Mouse (Mus musculus) ovary, postnatal 14 days (tissue): ENCODE data around the gene C1s1.
"Not testable (repeated sequence)": the region's sequence is repeated elsewhere in the genome, so short reads cannot be mapped to it uniquely, and the experiment has no call there.

ENCODE experiments used
- DNase-seq: peaks from one replicate; pipeline ENCODE4 v3.0.0; 2022; ENCODE audit warnings: low spot score

The C1s1 gene

DNA sequence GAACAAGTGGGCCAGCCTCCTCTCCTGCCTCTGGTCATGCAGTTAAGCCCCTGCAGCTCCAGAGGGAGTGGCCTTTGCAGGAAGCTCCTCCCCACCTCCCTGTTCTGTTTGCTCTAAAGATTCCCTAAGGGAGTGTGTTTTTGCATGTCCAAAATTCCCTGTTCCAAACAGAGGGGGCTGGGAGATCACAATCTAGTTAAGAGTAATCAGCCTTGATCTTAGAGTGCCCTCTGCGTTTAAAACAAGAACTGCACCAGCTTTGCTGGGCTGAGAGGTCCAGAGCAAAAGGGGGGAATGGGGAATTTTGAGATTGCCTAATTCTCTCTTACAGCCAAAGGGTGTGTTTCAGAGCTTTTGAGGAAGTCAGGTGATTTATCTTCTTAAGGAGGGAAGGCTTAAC, at the start of gene C1s1:
Gene C1s1, minus strand, starts transcription at position 76 of the 400 bp plus-strand sequence.
- DNase-seq: peak; percentile 69

DNA sequence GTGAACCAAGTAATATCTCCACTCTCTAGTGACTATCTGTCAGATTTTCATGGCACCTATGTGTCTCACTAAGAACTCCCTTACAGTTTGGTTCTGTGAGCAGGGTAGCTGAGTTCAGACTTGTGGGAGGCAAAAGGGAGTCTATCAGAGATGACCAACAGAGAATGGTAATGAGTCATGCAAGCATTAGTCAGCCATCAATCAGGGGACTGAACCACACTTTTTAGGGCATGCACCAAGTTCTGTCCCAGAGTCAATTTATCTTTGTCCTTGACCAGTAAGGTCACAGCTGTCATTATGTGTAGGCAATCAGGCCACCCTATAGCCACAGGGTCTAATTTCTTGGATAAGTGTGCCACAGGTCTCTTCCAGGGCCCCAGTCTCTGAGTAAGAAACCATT, 46.6 kb upstream of the C1s1 start:
- no peak for DNase-seq

DNA sequence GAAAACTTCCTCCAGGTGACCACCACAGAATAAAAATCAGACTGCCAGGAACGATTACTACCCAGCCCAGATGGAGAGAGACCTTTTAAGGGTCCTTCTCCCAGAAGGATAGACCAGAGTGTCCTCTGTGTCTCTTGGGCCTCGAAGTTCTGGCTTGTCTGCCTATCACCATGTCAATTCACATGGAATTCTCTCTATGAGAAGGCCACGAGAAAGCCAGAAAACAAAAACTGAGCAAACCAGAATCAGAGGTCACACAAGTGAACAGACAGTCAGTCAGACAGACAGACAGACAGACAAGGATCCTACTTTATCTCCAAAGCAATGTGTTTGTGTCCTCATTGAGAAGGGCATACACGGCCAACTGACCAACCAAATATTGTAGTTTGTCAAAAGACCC, 44.1 kb upstream of the C1s1 start:
- DNase-seq: no peak

DNA sequence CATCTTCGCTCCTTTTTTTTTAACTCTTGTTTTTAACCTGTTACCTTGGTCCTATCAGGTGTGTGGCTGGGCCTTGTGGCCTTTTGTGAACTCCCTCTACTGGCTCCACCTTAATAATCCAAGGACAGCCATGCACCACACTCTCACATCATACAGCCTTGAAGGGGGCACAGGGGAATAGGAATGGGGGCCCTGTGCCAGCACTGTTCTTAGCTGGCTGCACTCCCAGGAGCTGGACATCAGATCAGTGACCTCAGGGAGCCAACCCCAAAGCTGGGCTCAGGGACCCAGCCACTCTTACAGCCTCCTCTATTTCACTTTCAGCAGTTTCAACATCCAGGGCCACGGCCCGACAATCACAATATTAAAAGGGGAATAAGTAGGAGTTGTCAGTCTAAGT, 43.6 kb upstream of the C1s1 start:
- DNase-seq: no peak

DNA sequence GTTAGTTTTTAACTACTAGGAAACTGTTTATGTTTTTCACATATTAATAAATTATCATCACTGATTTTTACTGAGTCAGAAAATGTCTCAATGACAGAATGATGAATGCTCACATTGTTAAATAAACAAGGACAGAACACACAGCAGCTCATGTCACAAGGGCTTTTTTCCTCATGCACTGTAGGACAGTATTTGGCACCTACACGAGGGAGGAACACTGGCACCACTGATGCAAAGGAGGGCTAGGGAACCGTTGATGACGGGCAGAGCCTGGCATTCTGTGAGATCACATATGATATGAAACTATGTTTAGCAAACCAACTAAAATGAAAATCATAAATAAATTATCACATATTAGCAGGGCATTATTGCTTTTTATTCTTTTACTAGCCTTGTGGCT, 42.8 kb upstream of the C1s1 start:
- DNase-seq: no peak

DNA sequence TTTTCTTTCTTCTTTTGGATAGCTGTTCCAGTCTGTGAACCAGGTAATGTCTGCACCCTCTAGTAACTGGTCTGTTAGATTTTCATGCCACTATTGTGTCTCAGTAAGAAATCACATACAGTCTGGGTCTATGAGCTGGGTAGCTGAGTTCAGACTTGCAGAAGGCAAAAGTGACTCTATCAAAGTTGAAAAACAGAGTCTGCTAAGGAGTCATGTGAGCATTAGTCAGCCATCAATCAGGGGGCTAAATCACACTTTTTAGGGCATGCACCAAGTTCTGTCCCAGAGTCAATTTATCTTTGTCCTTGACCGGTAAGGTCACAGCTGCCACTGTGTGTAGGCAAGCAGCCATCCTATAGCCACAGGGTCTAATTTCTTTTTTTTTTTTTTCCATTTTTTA, 40.1 kb upstream of the C1s1 start:
- DNase-seq: no peak

DNA sequence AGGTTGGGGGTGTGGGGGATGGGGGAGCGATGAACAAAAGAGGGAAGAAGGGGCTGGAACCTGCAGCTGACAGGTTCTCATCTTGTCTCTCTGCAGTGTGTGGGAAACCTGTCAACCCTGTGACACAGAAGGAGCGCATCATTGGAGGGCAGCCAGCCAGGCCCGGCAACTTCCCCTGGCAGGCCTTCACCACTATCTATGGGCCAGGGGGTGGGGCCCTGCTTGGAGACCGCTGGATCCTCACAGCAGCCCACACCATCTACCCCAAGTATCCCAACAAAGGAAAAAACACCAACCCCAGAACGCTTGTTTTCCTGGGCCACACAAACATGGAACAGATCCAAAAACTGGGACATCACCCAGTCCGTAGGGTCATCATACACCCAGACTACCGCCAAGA, 38.0 kb upstream of the C1s1 start:
- DNase-seq: not testable (repeated sequence)

DNA sequence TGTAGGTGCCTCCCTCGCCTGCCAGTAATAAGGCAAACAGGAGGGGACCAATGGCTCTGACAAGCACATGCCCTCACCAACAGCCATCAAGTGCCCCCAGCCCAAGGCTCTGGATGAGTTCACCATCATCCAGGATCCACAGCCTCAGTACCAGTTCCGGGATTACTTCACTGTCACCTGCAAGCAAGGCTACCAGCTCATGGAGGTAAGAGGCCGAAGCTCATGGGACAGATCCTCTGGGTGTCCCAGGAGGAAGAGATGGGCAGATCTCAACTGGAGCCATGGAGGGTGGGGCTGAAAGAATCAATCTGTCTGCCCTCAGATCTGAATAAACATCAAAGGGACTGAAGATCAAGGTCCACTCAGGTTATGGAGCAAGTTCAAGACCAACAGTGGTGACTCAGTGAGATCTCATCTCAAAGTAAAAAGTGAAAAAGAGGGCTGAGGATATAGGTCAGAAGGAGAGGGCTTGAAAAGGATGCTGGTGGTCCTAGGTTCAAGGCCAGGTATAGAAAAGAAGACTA, 33.1 kb upstream of the C1s1 start:
- DNase-seq: not testable (repeated sequence)

DNA sequence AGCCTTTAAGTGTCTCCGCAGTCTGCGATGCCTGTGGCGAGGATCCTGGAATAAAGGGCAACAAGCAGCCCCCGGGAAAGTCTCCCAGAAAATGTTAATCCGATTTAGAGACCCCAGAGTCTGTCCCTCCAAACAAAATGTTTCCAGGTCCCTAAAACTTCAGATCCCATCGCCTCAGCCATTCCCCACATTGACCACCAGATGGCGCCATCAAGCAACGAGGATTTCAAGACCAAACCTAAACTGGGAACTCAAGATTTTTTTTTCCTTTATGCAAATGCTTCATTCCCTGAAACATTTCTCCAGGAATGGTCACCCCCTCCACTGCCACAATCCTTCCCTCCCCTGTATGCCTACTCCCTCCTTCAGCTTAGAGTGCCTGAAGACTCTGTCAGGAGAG, 27.9 kb upstream of the C1s1 start, which contains the start of gene C1rb:
Gene C1rb, plus strand, starts transcription at position 269 of the 400 bp plus-strand sequence.
- peak; percentile 70 for DNase-seq

DNA sequence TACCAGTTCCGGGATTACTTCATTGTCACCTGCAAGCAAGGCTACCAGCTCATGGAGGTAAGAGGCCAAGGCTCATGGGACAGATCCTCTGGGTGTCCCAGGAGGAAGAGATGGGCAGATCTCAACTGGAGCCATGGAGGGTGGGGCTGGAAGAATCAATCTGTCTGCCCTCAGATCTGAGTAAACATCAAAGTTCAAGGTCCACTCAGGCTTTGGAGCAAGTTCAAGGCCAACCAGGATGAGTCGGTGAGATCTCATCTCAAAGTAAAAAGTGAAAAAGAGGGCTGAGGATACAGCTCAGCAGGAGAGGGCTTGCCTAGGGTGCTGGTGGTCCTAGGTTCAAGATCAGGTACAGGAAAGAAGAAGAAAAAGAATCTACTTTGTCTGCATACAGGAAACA, 19.5 kb upstream of the C1s1 start:
- DNase-seq: not testable (repeated sequence)

DNA sequence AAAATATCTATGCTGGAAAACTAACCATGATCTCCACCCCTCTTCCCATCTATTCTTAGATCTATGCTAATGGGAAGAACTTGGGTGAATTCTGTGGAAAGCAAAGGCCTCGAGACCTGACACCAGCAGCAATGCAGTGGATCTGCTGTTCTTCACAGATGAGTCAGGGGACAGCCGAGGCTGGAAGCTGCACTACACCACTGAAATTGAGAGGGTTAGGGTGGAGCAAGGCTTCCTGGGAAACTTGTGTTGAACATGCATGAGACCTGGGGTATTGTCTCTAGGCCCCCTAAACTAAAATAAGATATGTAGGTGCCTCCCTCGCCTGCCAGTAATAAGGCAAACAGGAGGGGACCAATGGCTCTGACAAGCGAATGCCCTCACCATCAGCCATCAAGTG, 19.0 kb upstream of the C1s1 start:
- not testable (repeated sequence) for DNase-seq

DNA sequence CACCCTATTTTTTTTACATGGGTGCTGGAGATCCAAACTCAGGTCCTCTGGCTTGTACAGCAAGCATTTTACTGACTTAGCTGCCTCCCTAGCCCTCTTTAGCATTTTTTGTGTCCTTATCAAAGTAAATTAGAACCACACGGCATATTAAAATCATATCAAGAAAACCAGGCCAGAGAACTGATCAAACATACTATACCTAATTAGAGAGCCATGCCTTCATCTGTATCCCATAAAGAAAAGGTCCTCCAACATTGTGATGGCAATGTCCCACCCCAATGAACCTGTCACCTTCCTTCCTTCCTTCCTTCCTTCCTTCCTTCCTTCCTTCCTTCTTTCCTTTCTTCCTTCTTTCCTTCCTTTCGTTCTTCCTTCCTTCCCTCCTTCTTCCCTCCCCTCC, 13.8 kb upstream of the C1s1 start:
- DNase-seq: not testable (repeated sequence)

DNA sequence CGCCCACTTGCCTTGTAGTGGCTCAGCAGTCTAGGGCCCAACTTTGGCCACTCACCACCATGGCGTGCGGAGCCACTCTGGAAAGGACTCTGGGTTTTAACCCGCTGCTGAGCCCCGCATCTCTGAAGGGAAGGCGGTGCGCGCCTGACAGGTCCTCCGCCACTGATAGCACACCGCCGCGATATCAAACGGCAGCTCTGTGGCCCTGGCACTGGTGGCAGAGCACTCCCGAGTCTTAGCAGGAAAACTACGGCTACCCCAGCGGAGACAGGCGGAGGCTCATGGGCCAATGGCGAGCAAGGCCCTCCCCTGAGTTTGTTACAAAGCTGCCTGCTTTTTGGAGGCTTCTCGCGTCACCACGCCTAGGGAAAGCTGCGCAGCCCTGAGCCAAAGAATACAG, 10.6 kb upstream of the C1s1 start:
- no peak for DNase-seq

DNA sequence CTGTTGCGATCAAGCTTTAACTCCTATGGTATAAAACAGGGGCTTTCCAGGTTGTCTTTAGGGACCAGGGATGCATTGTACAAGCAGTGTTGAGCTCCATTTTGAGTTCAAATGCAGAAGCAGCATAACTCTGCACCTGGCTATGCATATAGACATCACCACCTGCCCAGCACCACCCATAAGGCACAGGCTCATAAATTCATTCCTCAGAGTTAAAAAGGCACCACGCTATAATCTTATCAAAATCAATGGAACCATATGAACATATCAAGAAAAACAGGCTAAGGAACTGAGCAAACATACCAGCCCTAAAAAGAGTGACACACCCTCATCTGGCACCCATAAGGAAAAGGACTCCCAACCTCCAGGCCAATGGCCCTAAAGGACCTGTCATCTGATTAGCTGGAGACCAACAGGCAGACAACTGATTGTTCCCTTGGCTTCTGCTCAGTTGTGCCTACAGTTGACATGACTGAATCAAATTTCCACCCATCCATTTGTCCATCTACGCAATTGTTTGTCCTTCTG, 6.9 kb upstream of the C1s1 start:
- DNase-seq: no peak

DNA sequence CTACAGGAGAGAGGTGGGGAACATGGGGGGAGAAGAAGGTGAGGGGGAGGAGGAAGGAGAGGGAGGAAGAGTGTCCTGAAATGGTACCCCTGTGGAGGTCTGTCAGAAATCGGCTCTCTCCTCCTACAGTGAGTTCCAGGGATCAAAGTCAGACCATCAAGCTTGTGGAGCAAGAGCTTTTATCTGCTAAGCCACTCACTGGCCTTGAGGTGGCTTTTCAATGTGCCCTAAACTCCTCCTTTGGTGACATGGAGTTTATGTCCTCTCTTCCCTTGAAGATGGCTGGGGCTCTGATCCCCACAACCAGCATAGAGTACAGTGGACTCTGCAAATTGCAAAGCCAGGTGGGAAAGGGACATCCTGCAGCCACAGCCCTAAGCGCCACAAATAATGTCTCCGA, 5.8 kb upstream of the C1s1 start:
- not testable (repeated sequence) for DNase-seq

DNA sequence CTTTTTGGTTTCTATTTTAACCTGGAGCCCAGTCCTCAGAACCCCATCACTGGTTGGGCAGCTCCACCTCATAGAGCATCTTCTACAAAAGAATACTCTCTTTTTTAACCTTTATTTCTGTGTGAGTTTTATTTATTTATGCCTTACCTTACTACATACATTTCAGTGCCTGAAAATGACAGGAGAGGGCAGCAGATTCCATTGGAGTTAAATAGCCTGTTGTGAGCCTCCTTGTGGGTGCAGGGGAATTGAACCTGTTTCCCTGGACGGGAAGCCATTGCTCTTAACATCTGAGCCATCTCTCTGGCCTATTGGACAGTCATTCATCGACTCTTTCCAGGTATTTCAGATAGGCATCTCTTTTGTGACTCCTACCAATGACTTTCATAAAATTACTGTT, 3.3 kb upstream of the C1s1 start:
- DNase-seq: no peak

DNA sequence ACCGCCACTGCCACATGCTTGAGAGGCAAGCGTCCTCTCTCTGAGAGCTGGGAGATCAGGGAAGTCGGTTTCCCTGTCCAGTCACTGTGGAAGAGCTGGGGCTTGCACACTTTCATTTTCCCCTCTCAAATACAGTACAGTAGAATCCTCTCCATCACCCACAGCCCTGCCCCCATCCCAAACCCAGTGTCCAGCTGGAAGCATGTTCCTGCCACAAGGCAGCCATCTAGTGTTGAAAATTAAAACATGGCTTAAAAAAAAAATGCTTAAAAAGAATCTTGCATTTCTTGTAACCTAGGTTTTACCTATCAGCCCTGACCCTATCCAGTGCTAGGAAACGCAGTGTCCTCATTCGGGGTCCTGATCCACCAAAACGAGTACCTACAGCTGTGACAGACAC, 2.3 kb upstream of the C1s1 start:
- DNase-seq: peak; percentile 15

DNA sequence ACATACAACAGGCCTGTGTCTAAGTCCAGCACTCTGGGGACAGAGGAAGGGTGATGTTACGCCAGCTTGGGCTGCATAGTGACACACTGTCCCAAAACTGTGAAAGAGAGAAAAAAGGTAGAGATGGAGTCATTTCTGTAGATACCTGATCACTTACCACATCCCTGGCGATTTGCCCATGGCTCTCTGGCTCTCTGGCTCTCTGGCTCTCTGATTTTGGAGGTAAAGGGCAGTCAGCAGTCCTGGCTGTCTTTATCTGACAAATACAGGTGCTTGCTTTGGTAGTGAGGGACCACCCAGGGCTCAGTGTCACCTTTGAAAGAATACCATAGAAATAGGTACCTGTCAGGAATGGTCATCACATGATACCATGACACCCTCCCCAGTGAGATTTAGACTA, 983 bp downstream of the C1s1 start:
- DNase-seq: not testable (repeated sequence)

DNA sequence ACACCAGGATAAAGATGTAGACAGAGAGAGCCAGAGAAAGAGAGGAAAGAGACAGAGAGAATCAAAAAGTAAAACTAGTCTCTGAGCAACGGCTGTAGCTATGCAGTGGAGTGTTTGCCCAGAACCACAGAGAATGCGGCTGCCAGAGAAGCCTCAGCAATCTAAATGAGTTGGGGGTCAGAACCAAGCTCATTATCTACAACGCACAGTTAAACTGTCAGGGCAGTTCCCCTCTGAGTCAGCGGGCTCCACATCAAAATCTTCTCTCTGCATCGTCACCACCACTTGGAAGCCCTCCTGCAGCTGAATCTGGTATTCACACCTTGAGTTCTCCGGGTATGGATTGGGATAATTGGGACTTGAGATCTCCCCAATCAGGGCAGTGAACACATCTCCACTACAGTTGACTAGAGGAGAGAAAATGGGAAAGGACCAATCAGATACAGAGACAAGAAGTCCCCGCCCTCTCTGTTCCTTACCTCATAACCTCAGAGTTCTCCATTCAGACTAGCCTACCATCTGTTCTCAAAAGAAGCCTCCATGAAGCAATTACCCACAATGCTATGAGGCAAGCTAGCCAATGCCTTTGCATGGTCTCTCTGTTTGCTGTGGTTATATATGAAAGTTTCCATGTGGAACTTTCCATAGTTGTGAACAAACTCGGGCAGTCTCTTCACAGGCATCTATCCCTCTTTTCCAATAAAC, 5.9 kb downstream of the C1s1 start:
- DNase-seq: not testable (repeated sequence)

DNA sequence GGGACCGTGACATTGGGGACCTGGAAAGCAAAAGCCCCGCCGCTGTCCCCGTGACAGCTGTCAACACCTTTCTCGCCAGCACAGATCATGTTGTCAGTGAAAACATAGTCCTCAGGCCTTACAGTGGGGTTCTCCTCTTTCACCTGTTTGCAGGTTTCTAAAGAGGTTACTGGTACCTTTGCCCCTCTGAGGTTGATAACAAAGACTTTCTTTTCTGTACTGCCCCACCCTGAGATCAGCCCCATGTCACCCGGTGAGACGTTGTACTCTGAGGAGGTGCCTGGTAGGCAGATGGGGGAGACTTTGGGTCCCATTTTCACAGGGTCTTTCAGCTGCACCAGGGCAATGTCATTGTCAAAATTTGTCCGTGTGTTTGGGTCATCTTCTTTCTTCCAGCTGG, 11.1 kb downstream of the C1s1 start:
- DNase-seq: no peak

DNA sequence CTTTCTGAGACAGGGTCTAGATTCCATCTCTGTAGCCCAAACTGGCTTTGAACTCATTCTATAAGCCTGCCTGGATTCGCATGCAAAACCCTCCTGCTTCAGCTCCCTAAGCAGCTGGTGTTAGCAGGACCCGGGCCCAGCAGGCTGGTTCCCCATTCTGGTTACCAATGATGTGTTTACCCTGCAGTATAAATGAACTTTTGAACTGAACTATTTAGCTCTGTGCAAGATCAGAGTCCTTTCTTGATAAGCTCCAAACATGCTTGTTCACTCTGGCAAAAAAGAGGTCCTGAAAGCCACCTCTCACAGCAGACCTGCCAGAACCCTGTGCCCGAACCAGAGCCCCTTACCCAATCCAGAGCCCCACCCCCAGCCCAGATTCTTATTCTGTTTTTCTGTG, 14.3 kb downstream of the C1s1 start:
- no peak for DNase-seq

DNA sequence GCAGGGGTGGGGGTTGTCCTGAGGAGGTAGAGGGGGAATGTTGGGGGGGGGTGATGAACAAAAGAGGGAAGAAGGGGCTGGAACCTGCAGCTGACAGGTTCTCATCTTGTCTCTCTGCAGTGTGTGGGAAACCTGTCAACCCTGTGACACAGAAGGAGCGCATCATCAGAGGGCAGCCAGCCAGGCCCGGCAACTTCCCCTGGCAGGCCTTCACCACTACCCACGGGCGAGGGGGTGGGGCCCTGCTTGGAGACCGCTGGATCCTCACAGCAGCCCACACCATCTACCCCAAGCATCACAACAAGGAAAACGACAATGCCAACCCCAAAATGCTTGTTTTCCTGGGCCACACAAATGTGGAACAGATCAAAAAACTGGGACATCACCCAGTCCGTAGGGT, 20.1 kb downstream of the C1s1 start:
- not testable (repeated sequence) for DNase-seq

DNA sequence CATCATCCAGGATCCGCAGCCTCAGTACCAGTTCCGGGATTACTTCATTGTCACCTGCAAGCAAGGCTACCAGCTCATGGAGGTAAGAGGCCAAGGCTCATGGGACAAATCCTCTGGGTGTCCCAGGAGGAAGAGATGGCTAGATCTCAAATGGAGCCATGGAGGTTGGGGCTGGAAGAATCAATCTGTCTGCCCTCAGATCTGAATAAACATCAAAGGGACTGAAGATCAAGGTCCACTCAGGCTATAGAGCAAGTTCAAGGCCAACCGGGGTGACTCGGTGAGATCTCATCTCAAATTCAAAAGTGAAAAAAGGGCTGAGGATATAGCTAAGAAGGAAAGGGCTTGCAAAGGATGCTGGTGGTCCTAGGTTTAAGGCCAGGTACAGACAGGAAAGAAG, 24.4 kb downstream of the C1s1 start:
- not testable (repeated sequence) for DNase-seq

DNA sequence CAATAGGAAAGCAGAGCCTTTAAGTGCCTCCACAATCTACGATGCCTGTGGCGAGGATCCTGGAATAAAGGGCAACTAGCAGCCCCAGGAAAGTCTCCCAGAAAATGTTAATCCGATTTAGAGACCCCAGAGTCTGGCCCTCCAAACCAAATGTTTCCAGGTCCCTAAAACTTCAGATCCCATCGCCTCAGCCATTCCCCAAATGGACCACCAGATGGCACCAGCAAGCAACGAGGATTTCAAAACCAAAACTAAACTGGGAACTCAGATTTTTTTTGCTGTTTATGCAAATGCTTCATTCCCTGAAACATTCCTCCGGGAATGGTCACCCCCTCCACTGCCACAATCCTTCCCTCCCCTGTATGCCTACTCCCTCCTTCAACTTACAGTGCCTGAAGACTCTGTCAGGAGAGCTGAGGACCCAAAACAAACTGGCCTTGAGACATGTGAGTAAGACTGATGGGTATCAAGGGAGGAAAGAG, 29.8 kb downstream of the C1s1 start, which contains the start of gene C1ra:
Gene C1ra, plus strand, starts transcription at position 51 of the 482 bp plus-strand sequence.
- peak; percentile 69 for DNase-seq
